Mouse (Mus musculus) heart, postnatal 0 days (tissue): Measurements from ENCODE around the gene Selenoh. TPM values are rescaled to one million over a fixed set of nuclear protein-coding genes. Genes with fewer than 3 reads are reported as not detected.

ENCODE experiments used
- ATAC-seq: fragments of 200-750 bp; cut with Nextera tagmentation; 2 replicates; pipeline ENCODE4 v1.8.0; 2017; ENCODE audit warnings: low read depth, moderate number of reproducible peaks, moderate library complexity; ENCODE audit not compliant: insufficient read depth
- DNase-seq: peaks from one replicate; pipeline ENCODE4 v3.0.0-alpha.2; 2016; ENCODE audit warnings: low spot score
- H3K27ac ChIP-seq: fragments of 300-500 bp; sonication (generic); 2 replicates; pipeline ENCODE4 v1.5.1; 2014; ENCODE audit warnings: low read depth, mild to moderate bottlenecking
- H3K27me3 ChIP-seq: fragments of 300-500 bp; sonication (generic); 2 replicates; pipeline ENCODE4 v1.6.1; 2014; ENCODE audit warnings: low read length, mixed read lengths; ENCODE audit not compliant: control insufficient read depth, insufficient read depth
- H3K36me3 ChIP-seq: fragments of 300-500 bp; sonication (generic); replicated peaks from 2 replicates; pipeline ENCODE4 v1.6.1; 2014; ENCODE audit warnings: low read length, mixed read lengths; ENCODE audit not compliant: control insufficient read depth, insufficient read depth
- H3K4me1 ChIP-seq: fragments of 300-500 bp; sonication (generic); 2 replicates; pipeline ENCODE4 v1.6.1; 2014; ENCODE audit warnings: antibody characterized with exemption; ENCODE audit not compliant: control insufficient read depth, insufficient read depth
- H3K4me2 ChIP-seq: fragments of 300-500 bp; sonication (generic); 2 replicates; pipeline ENCODE4 v1.6.1; 2014; ENCODE audit warnings: low read depth, mild to moderate bottlenecking, low read length, moderate library complexity
- H3K4me3 ChIP-seq: fragments of 300-500 bp; sonication (generic); 2 replicates; pipeline ENCODE4 v1.5.1; 2014; ENCODE audit warnings: low read depth, low read length
- H3K9ac ChIP-seq: fragments of 300-500 bp; sonication (generic); replicated peaks from 2 replicates; pipeline ENCODE4 v1.6.1; 2014; ENCODE audit warnings: low read depth, low read length, mixed read lengths
- H3K9me3 ChIP-seq: fragments of 300-500 bp; sonication (generic); replicated peaks from 2 replicates; pipeline ENCODE4 v1.6.1; 2016; ENCODE audit warnings: low read length; ENCODE audit not compliant: control insufficient read depth
- CTCF ChIP-seq: IDR thresholded peaks from 2 replicates; pipeline ENCODE4 v1.5.1; 2016; ENCODE audit warnings: antibody characterized with exemption, control low read depth, low read depth
- EP300 ChIP-seq: IDR thresholded peaks from 2 replicates; pipeline ENCODE4 v1.6.1; 2016; ENCODE audit warnings: antibody characterized with exemption, low read depth
- WGBS: fragments of 180-500 bp; shearing (Covaris S2); extraction: QIAGEN DNeasy Blood & Tissue Kit; methylation state at CpG from one replicate; pipeline ENCODE4 v1.1.7; 2014; 5-methylcytosine and 5-hydroxymethylcytosine counted together
- polyA plus RNA-seq: library from polyadenylated mRNA; unstranded; fragments of >200 nt; fragmentation: Nextera tagmentation; extraction: Ambion mirVana; gene quantifications from 2 replicates; pipeline ENCODE4 v1.2.1, GENCODE M21; 2015
- total RNA-seq: library from RNA; depleted of rRNA; stranded (reverse); fragments of >200 nt; gene quantifications from 2 replicates; pipeline ENCODE4 v1.2.3, GENCODE M21; 2014; ENCODE audit warnings: low replicate concordance

Selenoh gene
- total and polyA plus RNA-seq, 2 experiments from 2014 or later, result 149 to 240 TPM

DNA sequence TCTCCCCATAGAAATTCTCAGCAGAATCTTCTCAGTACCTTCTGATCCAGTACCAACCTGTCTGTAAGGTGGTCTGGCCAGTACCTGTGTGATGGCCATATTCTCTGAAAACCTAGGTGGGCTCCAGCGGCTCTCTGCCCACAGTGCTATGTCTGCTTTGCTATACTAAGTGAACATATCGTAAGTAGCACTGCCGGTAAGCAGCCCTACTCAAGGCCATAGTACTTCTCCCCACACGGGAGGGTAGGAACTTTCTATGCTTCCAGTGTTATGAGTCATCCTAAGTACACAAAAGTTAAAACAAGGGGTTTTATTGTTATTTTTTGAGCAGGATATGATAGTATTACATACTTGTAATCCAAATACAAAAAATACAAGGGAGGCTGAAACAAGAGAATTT lies 36.6 kb downstream of the Selenoh start:
- ATAC-seq (no peak), DNase-seq (peak; percentile 32)
- Histone ChIP-seq H3K9ac (peak overlapping the region; percentile 43), H3K36me3 (0 out of 2 replicates have a peak, but pooled peaks cover 2% of the 10 kb centered on the region), H3K27me3 (no peaks in the 10 kb centered on the region), H3K4me1 (peaks cover 73% of the 10 kb centered on the region), H3K27ac (peak overlapping the region; percentile 97), H3K4me3 (peak overlapping the region; percentile 16), H3K4me2 (peak overlapping the region; percentile 58), H3K9me3 (no peaks in the 10 kb centered on the region)
- 13% methylated on average over 4 of the region's 4 CpGs for WGBS
- TF ChIP-seq EP300 (no peak), CTCF (no peak)

DNA sequence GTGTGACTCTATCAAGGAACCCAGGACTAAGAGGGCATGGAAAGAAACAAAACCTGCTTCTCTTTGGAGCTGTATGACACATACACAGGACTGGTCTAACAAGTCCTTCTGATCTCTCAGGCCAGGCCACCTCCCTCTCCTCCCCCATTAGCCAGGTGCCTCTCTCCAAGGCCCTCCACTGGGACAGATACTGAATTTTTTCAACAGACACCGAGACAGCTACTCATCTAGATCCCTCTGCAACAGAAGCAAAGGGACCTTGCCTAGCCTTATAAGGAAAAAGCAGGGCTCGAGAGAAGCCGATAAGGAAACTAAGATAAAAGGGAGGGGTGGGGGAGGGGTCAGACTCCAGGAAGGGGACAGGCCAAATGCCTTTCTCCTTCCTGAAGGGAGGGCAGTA lies 37.6 kb downstream of the Selenoh start:
- ATAC-seq, result no peak
- peak; percentile 45 for DNase-seq
- TF ChIP-seq EP300 (peak; percentile 49; the same call in 1 of the 2 replicates), CTCF (no peak)

DNA sequence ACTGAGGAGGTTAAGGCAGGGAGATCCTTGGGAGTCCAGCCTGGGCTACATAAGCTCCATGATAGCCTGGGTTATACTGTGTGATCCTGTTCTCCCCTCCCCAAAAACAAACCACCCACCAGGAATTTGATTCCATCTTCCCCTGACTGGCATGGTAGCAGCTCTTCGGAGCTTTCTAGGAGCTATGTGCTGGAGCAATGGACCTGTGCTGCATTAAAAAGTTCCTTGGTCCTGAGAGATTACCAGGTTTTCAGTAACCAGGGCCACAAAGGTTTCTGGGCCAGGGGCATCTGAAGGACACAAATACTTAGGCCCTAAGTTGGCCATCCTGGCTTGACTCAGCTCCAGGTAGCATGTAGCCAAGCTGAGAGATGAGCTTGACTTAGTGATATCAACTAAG lies 38.6 kb downstream of the Selenoh start:
- Histone ChIP-seq H3K9me3 (no peaks in the 10 kb centered on the region), H3K27ac (peak overlapping the region; percentile 97), H3K27me3 (no peaks in the 10 kb centered on the region), H3K36me3 (0 out of 2 replicates have a peak, but pooled peaks cover 4% of the 10 kb centered on the region), H3K9ac (no peak overlapping the region), H3K4me3 (no peak overlapping the region), H3K4me1 (peaks cover 65% of the 10 kb centered on the region), H3K4me2 (no peak overlapping the region)
- 89% methylated on average over 1 of the region's 1 CpGs for WGBS
- DNase-seq (no peak), ATAC-seq (no peak)
- no peak for TF ChIP-seq CTCF

More for the DNA sequence above, 37.6 kb downstream of the Selenoh start:
- peaks cover 69% of the 10 kb centered on the region for H3K4me1 ChIP-seq
- WGBS, result 1% methylated on average over 3 of the region's 3 CpGs
- H3K9ac ChIP-seq, result no peak overlapping the region; the same call in 1 of the 2 replicates
- H3K36me3 ChIP-seq, result 0 out of 2 replicates have a peak, but pooled peaks cover 4% of the 10 kb centered on the region
- peak overlapping the region; percentile 58 for H3K4me2 ChIP-seq
- no peaks in the 10 kb centered on the region for H3K27me3 ChIP-seq
- no peaks in the 10 kb centered on the region for H3K9me3 ChIP-seq
- H3K4me3 ChIP-seq, result peak overlapping the region; percentile 1; the same call in 1 of the 2 replicates
- peak overlapping the region; percentile 97 for H3K27ac ChIP-seq

DNA sequence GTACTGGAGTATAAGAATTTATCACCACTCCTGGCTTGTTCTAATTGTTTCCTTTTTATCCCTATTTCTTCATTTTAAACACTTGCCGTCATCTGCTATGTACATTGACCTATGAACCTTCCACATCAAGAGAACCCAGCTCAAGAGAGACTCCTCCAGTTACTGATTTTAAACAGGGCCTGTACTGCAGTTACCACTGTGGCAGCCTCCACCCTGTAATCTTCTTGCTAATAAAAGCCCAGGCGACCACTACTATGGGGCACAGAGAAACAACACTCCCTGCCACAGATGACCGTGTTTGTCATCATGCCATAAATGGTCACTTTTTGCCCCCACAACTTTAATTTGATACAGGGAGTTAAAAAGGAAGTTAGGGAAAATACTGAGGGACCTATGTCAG lies 43.5 kb downstream of the Selenoh start:
- ATAC-seq, result no peak
- Histone ChIP-seq H3K4me2 (no peak overlapping the region; the same call in 1 of the 2 replicates), H3K27ac (peak overlapping the region; percentile 62)

DNA sequence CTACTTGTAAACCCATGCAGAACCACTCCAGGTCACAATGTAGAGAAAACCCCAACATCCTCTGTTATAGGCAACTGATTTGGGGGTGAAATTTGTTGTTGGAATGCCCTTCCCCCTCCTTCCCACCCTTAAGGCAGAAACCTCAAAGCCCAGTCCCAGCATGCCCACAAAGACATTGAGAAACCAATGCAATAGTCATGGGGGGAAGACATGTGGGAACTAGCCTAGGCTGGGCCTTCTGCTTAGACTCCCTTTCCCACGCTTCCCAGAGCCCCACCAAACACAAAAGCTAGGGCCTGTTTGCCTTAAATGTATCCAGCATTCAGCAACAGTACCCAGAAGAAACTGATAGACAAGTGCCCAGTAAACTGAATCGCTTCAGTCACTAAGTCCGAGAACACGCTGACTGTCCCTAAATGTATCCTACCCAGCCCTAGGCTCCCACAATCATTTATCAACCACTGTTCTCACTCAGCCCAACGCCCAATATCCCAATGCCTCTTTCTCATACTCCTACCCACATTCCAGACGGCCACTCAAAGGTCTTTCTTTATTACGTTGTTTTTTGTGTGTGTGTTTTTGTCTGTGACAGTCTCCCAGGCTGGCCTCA lies 44.1 kb downstream of the Selenoh start:
- peaks cover 27% of the 10 kb centered on the region for H3K36me3 ChIP-seq
- DNase-seq (no peak), ATAC-seq (no peak)
- WGBS, result 46% methylated on average over 7 of the region's 7 CpGs
- H3K27me3 ChIP-seq, result no peaks in the 10 kb centered on the region
- peak overlapping the region; percentile 62 for H3K27ac ChIP-seq
- H3K4me2 ChIP-seq, result no peak overlapping the region; the same call in 1 of the 2 replicates
- no peaks in the 10 kb centered on the region for H3K9me3 ChIP-seq
- no peak overlapping the region for H3K4me3 ChIP-seq
- peaks cover 39% of the 10 kb centered on the region for H3K4me1 ChIP-seq
- H3K9ac ChIP-seq, result no peak overlapping the region
- TF ChIP-seq EP300 (no peak), CTCF (no peak)

More for the DNA sequence above, 43.5 kb downstream of the Selenoh start:
- Histone ChIP-seq H3K27me3 (no peaks in the 10 kb centered on the region), H3K9ac (no peak overlapping the region), H3K36me3 (peaks cover 23% of the 10 kb centered on the region), H3K4me1 (peaks cover 44% of the 10 kb centered on the region), H3K4me3 (no peak overlapping the region), H3K9me3 (no peaks in the 10 kb centered on the region)
- 15% methylated on average over 3 of the region's 3 CpGs for whole genome bisulfite sequencing
- no peak for DNase-seq
- TF ChIP-seq EP300 (no peak), CTCF (no peak)

DNA sequence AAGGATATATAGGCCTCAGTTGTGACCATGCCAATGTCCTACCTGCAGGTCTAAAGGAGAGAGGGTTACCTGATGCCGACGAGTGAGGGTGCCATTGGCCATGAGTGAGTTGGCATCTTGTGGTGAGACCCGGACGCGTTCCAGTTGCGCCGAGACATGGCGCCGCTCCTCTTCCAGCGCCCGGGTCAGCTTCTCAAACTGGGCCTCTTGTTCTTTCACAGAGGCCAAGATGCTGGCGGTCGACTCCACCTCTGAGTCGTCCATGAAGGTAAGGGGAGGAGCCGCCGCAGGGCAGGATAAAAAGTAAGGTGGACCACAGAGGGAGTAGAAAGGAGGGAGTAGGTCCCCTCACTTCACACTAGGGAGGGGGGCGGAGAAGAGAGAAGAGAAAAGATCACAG lies 46.4 kb downstream of the Selenoh start:
- H3K4me1 ChIP-seq, result peaks cover 41% of the 10 kb centered on the region
- peak overlapping the region; percentile 39; the same call in 1 of the 2 replicates for H3K27ac ChIP-seq

More for the DNA sequence above, 46.4 kb downstream of the Selenoh start:
- Histone ChIP-seq H3K9ac (no peak overlapping the region), H3K36me3 (peaks cover 48% of the 10 kb centered on the region), H3K27me3 (no peaks in the 10 kb centered on the region), H3K4me2 (no peak overlapping the region), H3K4me3 (no peak overlapping the region), H3K9me3 (no peaks in the 10 kb centered on the region)
- no peak for TF ChIP-seq EP300
- no peak for TF ChIP-seq CTCF
- 91% methylated on average over 17 of the region's 17 CpGs for WGBS
- ATAC-seq, result no peak
- DNase-seq, result no peak
